Mouse (Mus musculus) neural tube, embryonic 13.5 days (tissue): ENCODE measurements around the gene Pgpep1l. TPM values are rescaled to one million over a fixed set of nuclear protein-coding genes. Genes with fewer than 3 reads are reported as not detected.

Experiments
- ATAC-seq: fragments of 200-750 bp; cut with Nextera tagmentation; 2 replicates; pipeline ENCODE4 v1.8.0; 2017; ENCODE audit warnings: low read depth, mild to moderate bottlenecking, moderate TSS enrichment, moderate library complexity
- H3K27ac ChIP-seq: fragments of 300-500 bp; sonication (generic); replicated peaks from 2 replicates; pipeline ENCODE4 v1.5.1; 2015; ENCODE audit warnings: moderate library complexity, mild to moderate bottlenecking, inconsistent platforms
- H3K27me3 ChIP-seq: fragments of 300-500 bp; sonication (generic); 2 replicates; pipeline ENCODE4 v1.6.1; 2015; ENCODE audit warnings: mild to moderate bottlenecking, inconsistent platforms
- H3K36me3 ChIP-seq: fragments of 300-500 bp; sonication (generic); 2 replicates; pipeline ENCODE4 v1.6.1; 2015; ENCODE audit warnings: mild to moderate bottlenecking, inconsistent platforms
- H3K4me1 ChIP-seq: fragments of 300-500 bp; sonication (generic); replicated peaks from 2 replicates; pipeline ENCODE4 v1.6.1; 2015; ENCODE audit warnings: inconsistent platforms
- H3K4me2 ChIP-seq: fragments of 300-500 bp; sonication (generic); 2 replicates; pipeline ENCODE4 v1.6.1; 2015; ENCODE audit warnings: inconsistent platforms, mild to moderate bottlenecking, moderate library complexity
- H3K4me3 ChIP-seq: fragments of 300-500 bp; sonication (generic); 2 replicates; pipeline ENCODE4 v1.5.1; 2015; ENCODE audit warnings: mild to moderate bottlenecking, inconsistent platforms
- H3K9ac ChIP-seq: fragments of 300-500 bp; sonication (generic); 2 replicates; pipeline ENCODE4 v1.6.1; 2015; ENCODE audit warnings: moderate library complexity, mild to moderate bottlenecking, inconsistent platforms
- H3K9me3 ChIP-seq: fragments of 300-500 bp; sonication (generic); 2 replicates; pipeline ENCODE4 v1.6.1; 2016; ENCODE audit warnings: inconsistent platforms
- WGBS: fragments of 180-500 bp; shearing (Covaris S2); methylation state at CpG from one replicate; pipeline ENCODE4 v1.1.7; 2015; 5-methylcytosine and 5-hydroxymethylcytosine counted together
- polyA plus RNA-seq: library from polyadenylated mRNA; unstranded; fragments of >200 nt; fragmentation: Nextera tagmentation; extraction: Ambion mirVana; gene quantifications from 2 replicates; pipeline ENCODE4 v1.2.1, GENCODE M21; 2015

Pgpep1l gene
- polyA plus RNA-seq, 1 experiment from 2014 or later = not detected

GRCm38 (mm10) chr7:68189691-68190456 is 74.2 kb downstream of the Pgpep1l start:
- 93% methylated on average over 13 of the region's 13 CpGs for WGBS
- no peak for ATAC-seq
- Histone ChIP-seq H3K36me3 (peaks cover 87% of the 10 kb centered on the region), H3K4me3 (no peak overlapping the region), H3K27ac (no peak overlapping the region), H3K4me2 (no peak overlapping the region), H3K27me3 (no peaks in the 10 kb centered on the region), H3K4me1 (no peaks in the 10 kb centered on the region), H3K9ac (no peak overlapping the region), H3K9me3 (no peaks in the 10 kb centered on the region)

DNA sequence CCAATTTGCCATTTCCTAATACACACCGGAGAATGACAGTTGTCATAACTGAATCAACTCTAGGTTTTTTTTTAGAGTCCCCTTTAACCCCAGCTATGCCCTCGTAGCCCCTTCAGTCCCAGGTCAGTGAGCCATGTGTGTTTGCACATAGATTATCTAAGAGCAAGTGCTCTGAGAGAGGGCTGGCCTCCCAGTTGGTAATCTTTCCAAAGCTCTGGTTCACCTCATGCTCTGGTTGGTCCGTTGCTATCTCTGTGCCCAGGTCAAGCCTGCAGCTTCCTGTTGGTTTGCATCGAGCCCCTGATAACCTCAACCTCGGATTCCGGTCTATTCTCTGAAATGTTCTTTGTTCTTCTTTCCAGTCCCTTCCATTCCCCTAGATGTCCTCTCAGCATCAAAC is 74.8 kb downstream of the Pgpep1l start:
- peaks cover 87% of the 10 kb centered on the region for H3K36me3 ChIP-seq
- ATAC-seq = no peak
- no peaks in the 10 kb centered on the region for H3K4me1 ChIP-seq
- 95% methylated on average over 6 of the region's 6 CpGs for WGBS
- H3K4me2 ChIP-seq = no peak overlapping the region
- no peaks in the 10 kb centered on the region for H3K9me3 ChIP-seq
- no peaks in the 10 kb centered on the region for H3K27me3 ChIP-seq
- no peak overlapping the region for H3K4me3 ChIP-seq
- H3K27ac ChIP-seq = no peak overlapping the region
- no peak overlapping the region for H3K9ac ChIP-seq

Other genes with a start within 250 kb of the Pgpep1l start
- gene Fam169b, start 9.6 kb upstream of the Pgpep1l start, polyA plus RNA-seq = 0.17 and 0.21 TPM in 2 replicates